Mouse (Mus musculus) small intestine, adult 2 months (tissue): ENCODE measurements at regions not wholly inside any gene's neighbourhood (a gene's known extent, or its start where the extent isn't known, plus 50 kb on each side); places are given as distances from the start of the nearest gene placed in this dataset.

ENCODE experiments used
- H3K27ac ChIP-seq: fragments of 200-500 bp; 2 replicates; pipeline ENCODE4 v1.5.1; 2012; ENCODE audit warnings: low read depth, low read length, control low read depth, inconsistent platforms; ENCODE audit not compliant: insufficient read depth
- H3K27me3 ChIP-seq: fragments of 200-500 bp; 2 replicates; pipeline ENCODE4 v1.6.1; 2012; ENCODE audit warnings: mild to moderate bottlenecking, moderate library complexity, low read length, inconsistent platforms; ENCODE audit not compliant: control insufficient read depth, insufficient read depth
- H3K36me3 ChIP-seq: fragments of 200-500 bp; 2 replicates; pipeline ENCODE4 v1.6.1; 2012; ENCODE audit warnings: mild to moderate bottlenecking, low read length, control low read depth, inconsistent platforms; ENCODE audit not compliant: control insufficient read depth, insufficient read depth
- H3K4me1 ChIP-seq: fragments of 200-500 bp; 2 replicates; pipeline ENCODE4 v1.6.1; 2012; ENCODE audit warnings: low read length, inconsistent platforms, mixed read lengths; ENCODE audit not compliant: control insufficient read depth, insufficient read depth, insufficient read length
- H3K4me3 ChIP-seq: fragments of 200-500 bp; 2 replicates; pipeline ENCODE4 v1.5.1; 2012; ENCODE audit warnings: low read depth, mild to moderate bottlenecking, control low read depth, inconsistent platforms, low read length, moderate library complexity
- CTCF ChIP-seq: fragments of 200-500 bp; IDR thresholded peaks from 2 replicates; pipeline ENCODE4 v1.5.1; 2012; ENCODE audit warnings: low read depth, mild to moderate bottlenecking, control low read depth, inconsistent platforms, low read length, moderate library complexity, mixed read lengths; ENCODE audit not compliant: insufficient replicate concordance, insufficient read length; ENCODE audit errors: extremely low read depth
- POLR2A ChIP-seq: fragments of 200-500 bp; IDR thresholded peaks from 2 replicates; pipeline ENCODE4 v1.6.1; 2012; ENCODE audit warnings: low read depth, mild to moderate bottlenecking, control low read depth, inconsistent platforms, low read length, moderate library complexity
- WGBS: fragments of 180-500 bp; shearing (Covaris S2); methylation state at CpG from one replicate; pipeline ENCODE4 v1.1.7; 2018; 5-methylcytosine and 5-hydroxymethylcytosine counted together

DNA sequence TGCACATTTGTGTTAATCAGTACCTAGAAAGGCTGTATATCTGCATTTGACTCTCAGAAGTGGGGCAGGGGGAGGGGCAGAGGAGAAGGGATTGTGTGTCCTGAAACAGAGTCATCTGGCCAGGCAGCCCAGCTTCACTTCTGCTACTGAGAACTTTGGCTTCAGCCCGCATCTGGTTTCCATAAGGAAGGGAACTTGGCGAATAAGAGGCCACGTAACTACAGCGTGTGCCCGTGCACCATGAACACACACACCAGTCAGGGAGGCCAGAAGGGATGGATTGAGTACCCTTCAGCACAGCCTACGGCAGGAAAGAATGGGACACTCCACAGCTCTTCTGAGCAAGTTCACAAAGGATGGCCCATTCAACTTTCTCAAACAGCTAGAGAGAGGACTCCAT lies 496.0 kb upstream of the Gm26657 start:
- Histone ChIP-seq H3K27ac (no peak overlapping the region), H3K4me3 (no peak overlapping the region), H3K27me3 (no peaks in the 10 kb centered on the region), H3K36me3 (no peaks in the 10 kb centered on the region), H3K4me1 (no peaks in the 10 kb centered on the region)
- WGBS: 75% methylated on average over 6 of the region's 6 CpGs
- TF ChIP-seq POLR2A: no peak
- no peak for TF ChIP-seq CTCF

DNA sequence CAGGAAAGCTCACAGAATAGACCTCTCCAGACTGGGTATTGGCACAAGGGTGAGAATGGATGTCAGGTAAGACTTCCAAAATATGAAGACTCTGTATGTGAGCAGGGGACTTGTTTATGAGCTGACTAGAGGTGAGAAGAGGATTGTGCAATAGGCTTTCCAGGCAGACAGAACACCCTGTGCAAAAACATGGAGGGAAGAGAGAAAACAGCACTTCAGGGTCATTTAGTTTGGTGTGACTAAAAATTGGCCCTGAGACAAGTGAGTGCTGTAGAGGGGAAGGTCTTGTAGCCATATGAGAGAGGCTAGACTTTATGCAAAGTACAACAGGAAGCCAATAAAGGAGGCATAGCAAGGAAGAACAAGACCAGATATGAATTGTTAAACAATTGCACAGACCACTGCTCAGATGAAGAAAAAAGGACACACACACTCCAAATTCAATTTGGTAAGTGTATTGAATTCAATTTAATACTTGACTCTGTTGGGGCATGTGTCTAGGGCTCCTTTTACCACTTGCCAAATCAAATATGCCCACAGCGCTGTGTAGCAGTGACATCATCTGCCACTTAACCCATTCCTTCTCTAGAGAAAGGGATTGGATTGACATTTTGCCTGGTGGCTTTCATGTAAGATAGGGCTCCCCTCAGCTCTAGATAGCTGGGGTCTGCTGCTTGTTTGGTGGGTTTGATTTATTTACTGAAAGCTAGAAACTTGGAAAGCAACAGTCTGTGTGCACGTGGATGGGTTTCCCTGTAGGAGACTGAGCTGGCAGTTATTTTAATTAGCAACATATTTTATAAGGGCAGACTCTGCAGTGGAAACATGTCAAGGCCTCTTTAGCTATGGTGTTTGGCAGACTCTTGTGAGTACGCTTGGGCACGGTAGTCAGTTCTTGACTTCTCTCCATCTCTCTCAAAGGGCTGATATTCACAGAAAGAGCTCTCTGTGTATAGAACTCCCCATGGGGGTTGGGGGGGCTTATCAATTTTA lies 501.1 kb upstream of the Gm26657 start:
- Histone ChIP-seq H3K27me3 (no peaks in the 10 kb centered on the region), H3K4me3 (no peak overlapping the region), H3K4me1 (no peaks in the 10 kb centered on the region), H3K36me3 (no peaks in the 10 kb centered on the region), H3K27ac (no peak overlapping the region)
- whole genome bisulfite sequencing: 85% methylated on average over 4 of the region's 4 CpGs
- no peak for TF ChIP-seq CTCF
- no peak for TF ChIP-seq POLR2A

DNA sequence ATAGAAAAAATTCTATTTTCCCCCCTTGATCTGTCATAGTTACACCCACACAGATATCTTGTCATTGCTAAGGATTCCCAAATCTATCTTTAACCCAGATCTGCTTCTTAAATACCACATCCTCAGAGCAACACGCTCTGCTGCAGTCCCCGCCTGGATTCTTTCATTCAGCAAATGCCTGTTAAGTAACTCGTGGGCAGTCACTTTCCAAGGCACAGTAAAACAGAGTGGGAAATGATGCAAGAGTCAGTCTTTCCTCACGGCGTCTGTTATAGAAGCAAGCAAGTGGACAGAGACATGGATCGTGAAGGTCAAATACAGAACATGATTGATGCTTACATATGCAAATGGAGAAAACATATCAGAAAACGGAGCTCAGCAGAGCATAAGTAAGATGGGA lies 508.5 kb upstream of the Gm26657 start:
- H3K4me3 ChIP-seq: no peak overlapping the region
- H3K27me3 ChIP-seq: no peaks in the 10 kb centered on the region
- H3K4me1 ChIP-seq: no peaks in the 10 kb centered on the region
- no peak for TF ChIP-seq CTCF
- TF ChIP-seq POLR2A: no peak
- no peak overlapping the region for H3K27ac ChIP-seq
- 75% methylated on average over 7 of the region's 7 CpGs for WGBS
- H3K36me3 ChIP-seq: no peaks in the 10 kb centered on the region

DNA sequence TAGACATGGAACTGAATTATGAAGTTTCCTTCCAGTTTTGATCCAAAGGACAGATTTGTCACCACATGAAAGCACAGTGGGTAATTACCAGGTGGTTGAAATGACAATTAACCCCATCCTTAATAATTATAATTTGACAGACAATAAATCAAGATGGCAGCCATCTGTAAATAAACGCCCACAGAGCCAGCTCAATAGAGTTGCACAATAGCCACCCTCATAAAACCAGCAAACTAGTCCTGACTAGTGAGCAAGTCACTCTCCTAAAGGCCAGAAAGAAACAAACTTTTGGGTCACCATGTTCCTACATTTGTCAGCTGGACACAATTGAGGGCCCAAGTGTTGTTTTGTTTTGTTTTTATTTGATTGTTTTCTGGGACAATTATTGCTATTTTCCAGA lies 509.4 kb upstream of the Gm26657 start:
- no peaks in the 10 kb centered on the region for H3K36me3 ChIP-seq
- H3K4me3 ChIP-seq: no peak overlapping the region

DNA sequence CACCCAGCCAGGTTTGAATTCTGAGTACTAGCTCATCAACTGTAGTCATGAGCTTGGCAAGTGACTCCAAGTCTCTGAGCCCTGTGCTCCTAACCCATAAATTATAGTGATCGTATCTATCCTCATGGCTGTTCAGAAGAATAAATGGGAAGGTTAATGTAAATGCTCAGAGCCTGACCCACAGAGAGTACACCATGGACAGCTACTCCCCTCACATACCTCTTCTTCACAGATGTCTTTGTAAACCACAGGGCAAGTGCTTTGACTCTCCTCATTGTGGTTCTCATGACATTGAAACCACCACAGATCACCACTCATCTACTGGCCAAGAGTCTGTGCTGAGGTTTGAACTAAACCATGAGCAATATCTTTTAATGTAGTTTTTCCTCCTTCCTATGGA lies 513.4 kb upstream of the Gm26657 start:
- Histone ChIP-seq H3K27me3 (no peaks in the 10 kb centered on the region), H3K36me3 (no peaks in the 10 kb centered on the region), H3K27ac (no peak overlapping the region), H3K4me3 (no peak overlapping the region), H3K4me1 (no peaks in the 10 kb centered on the region)
- 96% methylated on average over 1 of the region's 1 CpGs for WGBS
- TF ChIP-seq POLR2A (no peak), CTCF (no peak)

More for the DNA sequence above, 509.4 kb upstream of the Gm26657 start:
- Histone ChIP-seq H3K27me3 (no peaks in the 10 kb centered on the region), H3K4me1 (no peaks in the 10 kb centered on the region), H3K27ac (no peak overlapping the region)
- TF ChIP-seq CTCF: no peak
- no peak for TF ChIP-seq POLR2A
- WGBS: 46% methylated on average over 1 of the region's 1 CpGs

DNA sequence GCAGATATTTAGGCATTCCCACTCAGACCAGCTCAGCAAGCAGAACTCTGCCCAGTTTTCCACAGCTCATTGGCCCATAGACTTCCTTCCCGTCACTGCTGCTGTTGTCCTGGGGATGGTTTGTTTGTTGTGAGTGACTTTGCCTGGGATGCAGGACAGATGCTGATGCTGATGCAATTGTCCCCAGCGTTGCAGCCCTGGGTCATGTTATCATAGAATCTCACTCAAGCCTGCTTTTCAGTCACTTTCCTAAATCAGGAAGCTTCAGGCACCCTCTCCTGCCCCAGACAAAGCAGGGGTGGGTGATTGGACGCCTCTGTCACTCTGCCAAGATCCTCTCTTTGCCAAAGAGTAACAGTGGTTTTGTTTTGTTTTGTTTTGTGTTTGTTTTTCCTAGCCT lies 515.3 kb upstream of the Gm26657 start:
- WGBS: 45% methylated on average over 3 of the region's 3 CpGs
- Histone ChIP-seq H3K4me1 (no peaks in the 10 kb centered on the region), H3K36me3 (no peaks in the 10 kb centered on the region), H3K27me3 (no peaks in the 10 kb centered on the region), H3K27ac (no peak overlapping the region), H3K4me3 (no peak overlapping the region)
- TF ChIP-seq POLR2A (no peak), CTCF (no peak)

DNA sequence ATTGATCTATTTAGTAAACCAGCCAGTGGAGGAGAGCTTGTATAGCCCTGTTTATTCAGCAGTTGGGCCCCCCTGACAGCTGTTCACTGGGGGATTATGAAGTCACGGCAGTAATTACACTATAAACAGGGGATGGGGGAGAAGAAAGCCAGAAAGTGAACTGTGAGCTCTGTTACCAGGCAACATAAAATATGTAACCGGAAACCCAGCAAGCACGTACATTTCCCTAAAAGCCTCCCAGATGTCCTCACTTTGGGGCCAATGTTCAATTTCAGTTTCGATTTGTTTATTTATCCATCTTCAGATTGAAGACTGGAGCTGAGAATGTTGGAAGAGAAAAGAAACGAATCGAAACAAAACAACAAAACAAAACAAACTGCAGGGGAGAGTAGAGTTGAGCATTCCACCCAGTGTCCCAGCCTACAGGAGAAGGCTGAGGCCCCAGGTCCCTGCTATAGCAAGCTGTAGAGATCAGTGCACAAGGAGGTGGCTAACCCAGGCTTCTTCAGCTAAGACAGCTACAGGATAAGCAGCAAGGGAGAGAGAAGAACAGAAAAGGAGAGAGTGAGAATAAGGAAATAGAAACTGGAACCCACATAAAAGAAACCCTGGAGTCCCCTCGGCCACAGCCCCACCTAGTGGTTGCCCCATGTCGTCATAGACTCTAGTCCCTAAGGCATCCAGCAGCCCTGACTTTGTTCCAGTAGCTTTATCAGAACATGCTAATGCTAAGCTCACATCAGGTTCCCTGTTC lies 517.7 kb upstream of the Gm26657 start:
- Histone ChIP-seq H3K4me3 (peak overlapping the region; percentile 24; the same call in 1 of the 2 replicates), H3K36me3 (no peaks in the 10 kb centered on the region), H3K4me1 (no peaks in the 10 kb centered on the region), H3K27ac (peak overlapping the region; percentile 64), H3K27me3 (no peaks in the 10 kb centered on the region)
- TF ChIP-seq POLR2A (no peak), CTCF (peak; percentile 81; the same call in 1 of the 2 replicates)
- WGBS: 4% methylated on average over 8 of the region's 8 CpGs
